Mouse (Mus musculus) CH12.LX (cell line): ENCODE data around the gene Ccnd3. TPM values are rescaled to one million over a fixed set of nuclear protein-coding genes. Genes with fewer than 3 reads are reported as not detected.

Experiments
- DNase-seq: peaks from one replicate; pipeline ENCODE4 v3.0.0-alpha.2; 2013; ENCODE audit errors: extremely low read depth
- H3K27ac ChIP-seq: 2 replicates; pipeline ENCODE4 v1.5.1; 2012; ENCODE audit warnings: low read depth, mild to moderate bottlenecking, control low read depth, moderate library complexity; ENCODE audit not compliant: insufficient read depth
- H3K27me3 ChIP-seq: replicated peaks from 2 replicates; pipeline ENCODE3; 2012; ENCODE audit warnings: inconsistent platforms
- H3K36me3 ChIP-seq, 2 experiments: replicated peaks in 1 of 2; 2 replicates each; pipeline versions ENCODE3 to v1.6.1; 2012; ENCODE audit warnings: inconsistent platforms in 1 of 2, low read length in 1 of 2, mild to moderate bottlenecking in 1 of 2, mixed read lengths in 1 of 2, moderate library complexity in 1 of 2; ENCODE audit not compliant: control insufficient read depth in 1 of 2, insufficient read depth in 1 of 2
- H3K4me1 ChIP-seq, 2 experiments: 2 replicates each; pipeline ENCODE4 v1.6.1; 2012; ENCODE audit warnings: inconsistent platforms in 1 of 2, moderate library complexity in 1 of 2; ENCODE audit not compliant: insufficient read depth in 2 of 2, control insufficient read depth in 1 of 2
- H3K4me2 ChIP-seq: 2 replicates; pipeline ENCODE4 v1.6.1; 2012; ENCODE audit warnings: low read depth, mild to moderate bottlenecking, control low read depth; ENCODE audit not compliant: poor library complexity, insufficient read depth, severe bottlenecking
- H3K4me3 ChIP-seq, 3 experiments: fragments of 150-350 bp in 1 of 3; sonication (generic) in 1 of 3; replicated peaks in 1 of 3; 2 replicates each; pipeline versions ENCODE3 to v1.5.1; 2011 to 2012; ENCODE audit warnings: low read depth in 2 of 3, low read length in 2 of 3, mild to moderate bottlenecking in 2 of 3, moderate library complexity in 2 of 3, control low read depth in 1 of 3, improper control_type of control experiment in 1 of 3, inconsistent platforms in 1 of 3, mixed read lengths in 1 of 3; ENCODE audit not compliant: poor library complexity in 1 of 3
- H3K79me2 ChIP-seq: replicated peaks from 2 replicates; pipeline ENCODE4 v1.6.1; 2012; ENCODE audit warnings: mild to moderate bottlenecking, moderate library complexity; ENCODE audit not compliant: control insufficient read depth, poor library complexity, insufficient read depth, severe bottlenecking; ENCODE audit errors: extremely low read depth
- H3K9ac ChIP-seq: 2 replicates; pipeline ENCODE4 v1.6.1; 2012; ENCODE audit warnings: low read depth, mild to moderate bottlenecking, control low read depth, moderate library complexity; ENCODE audit not compliant: insufficient read depth
- H3K9me3 ChIP-seq: replicated peaks from 2 replicates; pipeline ENCODE3; 2012; ENCODE audit warnings: low read length, inconsistent platforms, mixed read lengths
- CHD2 ChIP-seq: IDR thresholded peaks from 2 replicates; pipeline ENCODE4 v1.6.1; 2011; ENCODE audit warnings: low read length, improper control_type of control experiment
- CTCF ChIP-seq, 2 experiments: IDR thresholded peaks in 1 of 2; conservative IDR thresholded peaks in 1 of 2; 2 replicates each; pipeline ENCODE4 v1.5.1; 2011 to 2012; ENCODE audit warnings: low read depth in 2 of 2, low read length in 2 of 2, improper control_type of control experiment in 1 of 2, inconsistent platforms in 1 of 2, mild to moderate bottlenecking in 1 of 2, moderate library complexity in 1 of 2
- ELF1 ChIP-seq: IDR thresholded peaks from 2 replicates; pipeline ENCODE4 v1.6.1; 2014; ENCODE audit warnings: low read depth, mild to moderate bottlenecking, inconsistent platforms, low read length, improper control_type of control experiment
- ETS1 ChIP-seq: conservative IDR thresholded peaks from 2 replicates; pipeline ENCODE4 v1.6.1; 2012; ENCODE audit warnings: low read depth, mild to moderate bottlenecking, inconsistent platforms, low read length, improper control_type of control experiment, moderate library complexity
- GABPA ChIP-seq: IDR thresholded peaks from 2 replicates; pipeline ENCODE4 v1.6.1; 2012; ENCODE audit warnings: low read depth, low read length, improper control_type of control experiment, inconsistent platforms; ENCODE audit not compliant: insufficient replicate concordance
- JUN ChIP-seq: IDR thresholded peaks from 2 replicates; pipeline ENCODE4 v1.6.1; 2011; ENCODE audit warnings: low read depth, mild to moderate bottlenecking, low read length, improper control_type of control experiment, moderate library complexity; ENCODE audit not compliant: insufficient read depth
- JUND ChIP-seq: conservative IDR thresholded peaks from 2 replicates; pipeline ENCODE4 v1.6.1; 2011; ENCODE audit warnings: low read depth, low read length, improper control_type of control experiment
- MYC ChIP-seq: IDR thresholded peaks from 2 replicates; pipeline ENCODE4 v1.6.1; 2011; ENCODE audit warnings: low read depth, mild to moderate bottlenecking, improper control_type of control experiment, low read length
- NELFE ChIP-seq: IDR thresholded peaks from 2 replicates; pipeline ENCODE4 v1.6.1; 2011; ENCODE audit warnings: low read depth, low read length, improper control_type of control experiment
- NRF1 ChIP-seq: IDR thresholded peaks from 2 replicates; pipeline ENCODE4 v1.6.1; 2014; ENCODE audit warnings: low read depth, mild to moderate bottlenecking, inconsistent platforms, low read length, improper control_type of control experiment, moderate library complexity
- RAD21 ChIP-seq: IDR thresholded peaks from 2 replicates; pipeline ENCODE4 v1.6.1; 2011; ENCODE audit warnings: low read depth, mild to moderate bottlenecking, low read length, improper control_type of control experiment, moderate library complexity
- TBP ChIP-seq: conservative IDR thresholded peaks from 2 replicates; pipeline ENCODE4 v1.6.1; 2011; ENCODE audit warnings: low read depth, low read length, improper control_type of control experiment
- UBTF ChIP-seq: IDR thresholded peaks from 2 replicates; pipeline ENCODE4 v1.6.1; 2012; ENCODE audit warnings: low read depth, mild to moderate bottlenecking, inconsistent platforms, low read length, improper control_type of control experiment, moderate library complexity
- USF2 ChIP-seq: conservative IDR thresholded peaks from 2 replicates; pipeline ENCODE4 v1.6.1; 2011; ENCODE audit warnings: low read depth, low read length, improper control_type of control experiment
- ZKSCAN1 ChIP-seq: IDR thresholded peaks from 2 replicates; pipeline ENCODE4 v1.6.1; 2012; ENCODE audit warnings: low read depth, inconsistent platforms, low read length, improper control_type of control experiment, borderline replicate concordance
- ZMIZ1 ChIP-seq: IDR thresholded peaks from 2 replicates; pipeline ENCODE4 v1.6.1; 2012; ENCODE audit warnings: low read depth, mild to moderate bottlenecking, inconsistent platforms, low read length, improper control_type of control experiment
- dilution Hi-C: fragments of 300-500 bp; cut with MboI; formaldehyde crosslinking; loops from 2 replicates; pipeline ENCODE4 v1.14.3; 2020; ENCODE audit warnings: low sequenced_read_pairs; ENCODE audit not compliant: extremely low pct_unique_long_range_greater_than_20kb, extremely low pct_ligation_motif_present
- in situ Hi-C: fragments of 300-500 bp; cut with MboI; formaldehyde crosslinking; loops from 3 replicates; pipeline ENCODE4 v1.14.3; 2019; ENCODE audit warnings: low sequenced_read_pairs, low pct_ligation_motif_present, low pct_unique_long_range_greater_than_20kb, mixed read lengths
- polyA plus RNA-seq: library from polyadenylated mRNA; unstranded; fragments of >175 nt; gene quantifications from 2 replicates; pipeline ENCODE4 v1.2.1, GENCODE M21; 2012; ENCODE audit warnings: low read depth; ENCODE audit not compliant: insufficient read length
- total RNA-seq, 2 experiments: library from RNA; depleted of rRNA; stranded (reverse); fragments of 300-350 nt in 1 of 2; fragments of >200 nt in 1 of 2; gene quantifications; 2 replicates each; pipeline ENCODE4 v1.2.3; 2012 to 2014

Ccnd3 gene
- total and polyA plus RNA-seq, 3 experiments: 30.6 to 121 (median 48.7) TPM

DNA sequence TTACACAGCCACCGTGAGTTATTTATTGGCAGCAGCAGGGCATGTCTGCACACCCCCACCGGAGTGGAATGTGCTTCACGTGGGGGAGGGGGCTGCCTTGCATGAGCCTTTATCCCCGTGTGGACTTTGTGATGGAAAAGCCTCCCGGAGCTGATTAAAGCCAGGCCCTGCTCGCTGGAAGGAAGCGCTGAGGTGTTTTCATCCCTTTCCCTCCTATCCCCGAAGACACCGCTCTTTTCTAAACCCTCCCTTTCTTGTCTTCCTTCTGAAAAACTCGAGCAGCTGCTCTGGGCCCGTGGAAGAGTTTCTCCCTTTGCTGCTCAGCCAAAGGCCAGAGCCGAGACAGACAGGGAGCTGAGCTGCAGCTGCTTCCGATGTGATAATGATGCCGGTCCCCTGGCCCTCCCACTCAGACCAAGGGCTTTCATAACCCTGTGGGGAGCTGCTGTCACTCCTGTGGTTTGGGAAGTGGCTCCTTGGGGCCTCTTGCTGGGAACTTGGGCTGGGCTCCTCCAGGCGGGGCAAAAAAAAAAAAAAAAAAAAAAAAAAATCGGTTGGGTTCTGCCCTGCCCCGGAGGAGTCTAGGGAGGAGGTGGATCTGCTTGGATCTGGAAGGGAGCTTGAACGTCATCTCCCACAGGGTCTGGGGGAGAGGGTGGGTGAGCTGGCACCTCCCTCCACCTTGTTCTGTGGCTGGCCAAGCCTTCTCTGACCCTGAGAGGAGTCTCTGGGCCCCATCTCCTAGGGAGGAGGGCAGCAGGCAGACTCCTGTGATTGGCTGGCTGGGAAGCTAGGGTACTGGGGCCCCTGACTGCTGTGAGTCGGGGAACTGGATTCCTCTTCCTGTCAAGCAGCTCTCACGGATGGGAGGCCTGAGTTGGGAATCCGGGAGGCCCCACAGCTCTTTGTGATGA is 90.7 kb downstream of the Ccnd3 start:
- H3K27ac ChIP-seq: no peak overlapping the region
- H3K4me1 ChIP-seq: peaks cover 11 to 39% of the 10 kb centered on the region in 2 experiments
- H3K9me3 ChIP-seq: no peaks in the 10 kb centered on the region
- in situ Hi-C loops (no loop called here), dilution Hi-C loops (no loop called here)
- TF ChIP-seq UBTF: no peak
- TF ChIP-seq JUND: no peak
- TF ChIP-seq MYC: no peak
- TF ChIP-seq GABPA: no peak
- no peak for TF ChIP-seq ZMIZ1
- TF ChIP-seq TBP: no peak
- no peak for TF ChIP-seq USF2
- TF ChIP-seq ZKSCAN1: no peak
- TF ChIP-seq CTCF (conservative IDR thresholded peaks at IDR 0.05 in 1 of 2, IDR thresholded peaks at IDR 0.05 in 1 of 2; ENCODE audit: low read depth in 2 of 2, low read length in 2 of 2): no peak
- TF ChIP-seq NRF1: no peak
- no peak overlapping the region for H3K4me3 ChIP-seq
- no peak overlapping the region for H3K9ac ChIP-seq
- H3K4me2 ChIP-seq: no peak overlapping the region
- H3K79me2 ChIP-seq: peaks cover 10% of the 10 kb centered on the region; the same call in 1 of the 2 replicates
- no peak for DNase-seq
- peaks cover 24 to 48% of the 10 kb centered on the region in 2 experiments for H3K36me3 ChIP-seq
- H3K27me3 ChIP-seq: peaks cover 1% of the 10 kb centered on the region

DNA sequence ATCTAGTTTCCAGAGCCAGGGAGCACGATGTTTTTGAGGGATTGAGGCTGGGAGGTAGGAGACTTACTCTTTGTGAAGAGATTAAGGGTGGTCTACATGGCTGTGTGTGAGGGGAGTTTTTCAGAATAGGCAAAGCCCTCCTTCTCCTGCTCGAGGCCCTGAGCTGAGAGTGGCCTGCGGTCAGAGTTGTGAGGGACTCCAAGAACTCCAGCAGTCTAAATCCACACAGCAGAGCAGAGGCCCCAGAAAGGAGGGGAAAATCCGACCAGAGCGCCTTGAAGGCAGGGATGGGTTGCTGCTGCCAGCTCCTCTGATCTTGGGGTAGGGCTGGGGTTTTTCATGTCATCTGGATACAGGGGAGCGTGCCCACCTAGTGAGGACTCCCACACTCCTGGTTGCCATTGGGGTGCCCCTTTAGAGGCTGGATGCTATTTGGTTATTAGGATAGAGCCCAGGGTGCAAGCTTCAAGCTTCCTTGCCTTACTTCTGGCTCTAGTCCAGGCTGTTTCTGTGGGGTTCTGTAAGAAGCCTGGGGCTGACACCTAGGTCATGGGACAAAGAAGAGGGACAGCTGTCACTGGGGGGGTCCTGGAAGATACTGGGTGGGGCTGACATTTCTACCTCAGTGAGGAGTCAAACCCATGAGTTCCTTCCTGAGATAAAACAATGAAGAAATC is 91.4 kb downstream of the Ccnd3 start:
- no peak for DNase-seq
- TF ChIP-seq ELF1 (no peak), JUN (no peak), UBTF (no peak), RAD21 (no peak), CHD2 (no peak), NELFE (no peak), ETS1 (no peak), GABPA (no peak)
- peaks cover 13 to 47% of the 10 kb centered on the region in 2 experiments for H3K4me1 ChIP-seq
- no peaks in the 10 kb centered on the region for H3K27me3 ChIP-seq
- in situ Hi-C loops (no loop called here), dilution Hi-C loops (no loop called here)
- H3K27ac ChIP-seq: no peak overlapping the region
- H3K36me3 ChIP-seq: peaks cover 32 to 56% of the 10 kb centered on the region in 2 experiments
- no peak overlapping the region for H3K4me2 ChIP-seq
- H3K9me3 ChIP-seq: no peaks in the 10 kb centered on the region
- H3K4me3 ChIP-seq: no peak overlapping the region
- peaks cover 10% of the 10 kb centered on the region; the same call in 1 of the 2 replicates for H3K79me2 ChIP-seq
- H3K9ac ChIP-seq: no peak overlapping the region
